Mouse (Mus musculus): ENCODE data around the gene Tmem236. TPM values are rescaled to one million over a fixed set of nuclear protein-coding genes. Genes with fewer than 3 reads are reported as not detected.

Tmem236 gene
- polyA plus RNA-seq, 1 experiment from 2014 or later, result 0.11 TPM

DNA sequence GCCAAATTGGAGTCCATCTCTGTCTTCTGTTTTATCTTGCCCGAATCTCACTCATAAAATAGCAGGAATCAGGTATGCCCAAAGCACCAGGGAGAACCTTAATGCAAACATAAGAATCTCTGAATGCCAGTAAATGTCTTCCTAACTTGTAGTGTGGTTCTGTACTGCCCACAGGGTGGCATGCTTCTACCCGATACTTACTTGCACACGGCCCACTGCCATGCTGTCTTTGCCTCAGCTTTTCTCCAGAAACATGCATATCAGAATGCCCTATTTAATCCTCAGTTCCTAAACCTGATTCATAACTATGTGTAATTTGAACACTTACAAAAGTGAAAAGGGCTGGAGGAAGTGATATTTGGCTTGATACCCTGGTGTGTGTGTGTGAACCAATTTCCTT, 77.6 kb downstream of the Tmem236 start:
- Histone ChIP-seq H3K27me3 (replicated peaks) (no peaks in the 10 kb centered on the region), H3K9me3 (no peaks in the 10 kb centered on the region), H3K27ac (replicated peaks) (no peak overlapping the region), H3K36me3 (no peaks in the 10 kb centered on the region), H3K4me3 (no peak overlapping the region), H3K4me2 (no peak overlapping the region), H3K9ac (no peak overlapping the region), H3K4me1 (no peaks in the 10 kb centered on the region)
- WGBS, result 70% methylated on average over 3 of the region's 3 CpGs
- no peak for ATAC-seq (ENCODE audit: extremely low read depth, insufficient number of reproducible peaks, low FRiP score, low TSS enrichment)

DNA sequence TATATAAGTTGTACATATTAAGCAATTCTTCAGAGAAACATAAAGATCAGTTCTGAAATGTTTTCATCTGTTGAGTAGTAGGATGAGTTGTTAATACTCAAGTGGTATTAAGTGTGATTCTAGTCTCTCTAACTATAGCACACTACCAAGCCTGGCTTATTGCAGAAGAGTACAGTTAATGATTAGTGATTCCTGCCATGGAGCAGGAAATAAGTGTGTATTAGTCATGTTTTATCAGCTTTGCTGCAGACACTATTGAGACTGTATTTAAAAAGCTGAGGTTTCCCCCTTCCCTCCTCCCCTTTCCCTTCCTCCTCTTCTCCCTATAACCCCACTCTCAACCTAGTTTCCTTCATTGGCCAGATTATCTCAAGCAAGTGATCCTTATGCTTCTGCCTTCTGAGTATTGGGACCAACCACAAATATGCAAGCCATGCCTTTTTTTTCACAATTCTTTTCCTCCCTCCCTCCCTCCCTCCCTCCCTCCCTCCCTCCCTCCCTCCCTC, 84.1 kb downstream of the Tmem236 start:
- no peak overlapping the region for H3K4me3 ChIP-seq
- no peak overlapping the region for H3K4me2 ChIP-seq
- no peak for ATAC-seq (ENCODE audit: extremely low read depth, insufficient number of reproducible peaks, low FRiP score, low TSS enrichment)
- no peaks in the 10 kb centered on the region for H3K27me3 ChIP-seq (replicated peaks)
- no peaks in the 10 kb centered on the region for H3K4me1 ChIP-seq
- H3K9me3 ChIP-seq, result no peaks in the 10 kb centered on the region
- H3K9ac ChIP-seq, result no peak overlapping the region
- H3K27ac ChIP-seq (replicated peaks), result no peak overlapping the region
- no peaks in the 10 kb centered on the region for H3K36me3 ChIP-seq

GRCm38 (mm10) chr2:14262090-14262489, 87.8 kb downstream of the Tmem236 start:
- Histone ChIP-seq H3K27me3 (replicated peaks) (no peaks in the 10 kb centered on the region), H3K27ac (replicated peaks) (no peak overlapping the region), H3K9ac (no peak overlapping the region), H3K36me3 (no peaks in the 10 kb centered on the region), H3K9me3 (0 out of 2 replicates have a peak, but pooled peaks cover 4% of the 10 kb centered on the region), H3K4me1 (no peaks in the 10 kb centered on the region), H3K4me3 (no peak overlapping the region), H3K4me2 (no peak overlapping the region)
- no peak for ATAC-seq (ENCODE audit: extremely low read depth, insufficient number of reproducible peaks, low FRiP score, low TSS enrichment)
- WGBS, result 76% methylated on average over 1 of the region's 1 CpGs

GRCm38 (mm10) chr2:14269160-14269559, 94.8 kb downstream of the Tmem236 start:
- Histone ChIP-seq H3K4me2 (no peak overlapping the region), H3K27me3 (replicated peaks) (no peaks in the 10 kb centered on the region), H3K36me3 (no peaks in the 10 kb centered on the region), H3K4me3 (no peak overlapping the region), H3K27ac (replicated peaks) (no peak overlapping the region), H3K9me3 (0 out of 2 replicates have a peak, but pooled peaks cover 4% of the 10 kb centered on the region), H3K4me1 (no peaks in the 10 kb centered on the region), H3K9ac (no peak overlapping the region)
- ATAC-seq (ENCODE audit: extremely low read depth, insufficient number of reproducible peaks, low FRiP score, low TSS enrichment), result no peak
- 55% methylated on average over 1 of the region's 1 CpGs for WGBS

MicroRNA genes within 50 kb of the gene (microRNA counts, 519-probe panel; counts per million panel counts)
- microRNA mmu-miR-511, result 209 counts per million, percentile 61 among the panel's probes with 10 or more counts

Small RNA genes within 50 kb of the gene (microRNA-seq; reads per million reads assigned to microRNA genes)
- gene Mir511, result 1.6 reads per million

Other genes with a start within 250 kb of the Tmem236 start
- gene Hacd1, start 118.4 kb upstream of the Tmem236 start, polyA plus RNA-seq (2015; fragmentation: Nextera tagmentation; extraction: Ambion mirVana), result 212 and 241 TPM in 2 replicates
- gene Stam, start 100.4 kb upstream of the Tmem236 start, polyA plus RNA-seq (2015; fragmentation: Nextera tagmentation; extraction: Ambion mirVana), result 49.4 and 54.1 TPM in 2 replicates
- 3.8 and 4.9 TPM in 2 replicates for gene Mrc1, start 54.9 kb downstream of the Tmem236 start, polyA plus RNA-seq (2015; fragmentation: Nextera tagmentation; extraction: Ambion mirVana)
- gene Slc39a12, start 213.8 kb downstream of the Tmem236 start, polyA plus RNA-seq (2015; fragmentation: Nextera tagmentation; extraction: Ambion mirVana), result 0.08 TPM in 1 of 2 replicates, not detected in the other

All from heart, embryonic 13.5 days (tissue).